Mouse (Mus musculus): Measurements from ENCODE around the gene Rnf157.

Rnf157 gene

DNA sequence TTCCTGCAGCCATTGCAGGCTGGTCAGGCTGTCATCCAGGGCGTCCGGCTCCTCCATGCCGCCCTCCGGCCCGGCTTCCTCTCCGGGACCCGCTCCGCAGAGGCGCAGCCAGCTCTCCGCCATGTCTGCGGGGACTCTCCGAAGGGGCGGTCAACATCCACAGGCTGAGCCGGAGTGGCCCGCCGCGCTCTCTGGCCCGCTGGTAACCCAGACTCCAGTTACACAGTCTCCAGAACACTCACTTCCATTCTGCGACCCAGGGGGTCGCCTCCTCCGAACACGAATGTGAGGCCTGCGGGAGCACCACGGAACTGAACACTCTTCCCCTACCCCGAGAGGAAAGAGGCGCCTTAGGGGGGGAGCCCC, 78.4 kb downstream of the Rnf157 start:
- DNase-seq: no peak

DNA sequence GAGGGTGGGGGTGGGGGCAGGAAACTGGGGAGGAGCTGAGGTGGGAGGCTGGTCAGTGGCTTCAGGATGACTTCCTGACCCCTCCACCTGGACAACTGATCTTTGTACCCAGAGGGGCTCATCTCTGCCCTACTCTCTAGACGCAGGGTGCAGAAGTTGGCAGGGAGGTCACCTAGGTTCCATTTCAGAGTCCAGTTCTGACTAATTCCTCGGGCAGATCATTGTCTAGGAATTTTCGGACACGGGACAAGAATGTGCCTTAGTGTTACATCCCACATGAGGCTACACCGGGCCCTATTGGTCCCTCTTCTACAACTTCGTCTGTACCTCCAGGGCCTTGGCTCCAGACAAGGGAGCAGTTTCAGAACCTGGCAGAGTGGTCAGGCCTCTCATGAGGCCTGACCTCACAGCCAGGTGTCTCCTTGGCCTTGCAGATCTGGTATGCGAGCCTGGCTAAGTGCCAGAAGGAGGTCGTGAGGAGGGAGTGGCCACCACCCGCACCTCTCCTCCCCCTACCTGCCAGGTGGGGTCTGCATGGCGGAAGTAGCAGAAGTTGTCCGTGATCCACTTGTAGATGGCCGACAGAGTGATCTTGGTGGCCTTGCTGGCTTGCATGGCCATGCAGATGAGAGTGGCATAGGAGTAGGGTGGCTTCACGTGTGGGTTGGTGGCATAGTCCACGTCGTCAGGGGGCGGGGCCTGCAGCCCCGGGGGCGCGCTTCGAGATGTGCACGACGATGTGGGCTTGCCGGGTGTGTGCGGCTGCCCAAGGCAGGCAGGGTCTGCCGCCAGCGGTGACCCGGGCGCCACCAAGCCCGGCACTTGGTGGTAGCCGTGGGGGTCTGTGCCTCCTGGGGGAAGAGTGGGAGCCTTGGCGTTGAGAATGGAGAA, 79.1 kb downstream of the Rnf157 start:
- peak; percentile 28 for DNase-seq

- peak; percentile 19 for DNase-seq
These were observed 79.9 kb downstream of the Rnf157 start for GRCm38 (mm10) chr11:116332983-116333270.

DNA sequence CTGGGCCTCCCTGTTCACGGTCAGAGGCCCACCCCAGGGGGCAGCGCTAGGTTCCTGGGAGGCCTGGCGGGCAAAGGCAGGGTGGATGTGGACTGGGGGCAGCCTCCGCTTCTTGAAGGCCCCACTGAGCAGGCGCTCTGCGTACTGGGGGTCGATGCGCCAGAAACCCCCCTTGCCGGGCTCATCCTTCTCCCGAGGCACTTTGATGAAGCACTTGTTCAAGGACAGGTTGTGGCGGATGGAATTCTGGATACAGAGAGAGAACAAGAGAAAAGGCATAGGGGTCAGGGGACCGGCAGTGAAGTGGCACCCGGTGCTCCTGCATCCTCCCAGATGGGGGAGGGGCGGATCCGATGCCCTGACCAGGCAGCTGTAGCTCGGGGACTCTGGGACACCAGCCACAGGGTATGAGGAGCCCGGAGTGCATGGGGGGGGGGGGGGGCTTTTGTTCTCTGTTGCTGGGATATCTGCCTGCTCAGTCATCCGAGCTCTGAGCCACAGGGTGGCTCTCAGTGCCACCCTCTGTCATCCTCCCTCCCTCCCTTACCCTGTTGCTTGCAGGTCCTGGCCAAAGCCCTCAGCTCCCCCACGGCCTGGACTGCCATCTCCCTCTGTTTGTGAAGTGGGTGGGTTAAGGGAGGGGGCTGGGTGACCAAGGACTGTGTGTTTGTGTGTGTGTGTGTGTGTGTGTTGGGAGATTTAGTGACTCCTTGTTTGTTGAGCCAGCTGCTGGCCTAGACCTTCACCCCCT, 80.4 kb downstream of the Rnf157 start:
- DNase-seq: no peak

DNA sequence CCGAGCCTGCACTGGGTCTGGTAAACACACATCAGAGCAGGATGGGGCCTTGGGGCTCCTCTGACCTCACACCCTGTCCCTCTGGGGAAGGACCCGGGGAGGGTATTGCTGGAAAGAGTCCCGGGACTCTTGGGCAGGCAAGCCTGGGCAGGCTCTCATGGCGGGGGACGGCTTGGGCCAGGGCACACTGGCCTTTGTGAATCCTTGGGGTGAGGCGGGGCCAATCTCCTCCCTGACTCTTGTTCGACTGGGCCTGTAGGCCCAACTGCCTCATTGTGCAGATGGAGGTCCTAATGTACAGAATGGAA, 82.7 kb downstream of the Rnf157 start:
- no peak for DNase-seq

DNA sequence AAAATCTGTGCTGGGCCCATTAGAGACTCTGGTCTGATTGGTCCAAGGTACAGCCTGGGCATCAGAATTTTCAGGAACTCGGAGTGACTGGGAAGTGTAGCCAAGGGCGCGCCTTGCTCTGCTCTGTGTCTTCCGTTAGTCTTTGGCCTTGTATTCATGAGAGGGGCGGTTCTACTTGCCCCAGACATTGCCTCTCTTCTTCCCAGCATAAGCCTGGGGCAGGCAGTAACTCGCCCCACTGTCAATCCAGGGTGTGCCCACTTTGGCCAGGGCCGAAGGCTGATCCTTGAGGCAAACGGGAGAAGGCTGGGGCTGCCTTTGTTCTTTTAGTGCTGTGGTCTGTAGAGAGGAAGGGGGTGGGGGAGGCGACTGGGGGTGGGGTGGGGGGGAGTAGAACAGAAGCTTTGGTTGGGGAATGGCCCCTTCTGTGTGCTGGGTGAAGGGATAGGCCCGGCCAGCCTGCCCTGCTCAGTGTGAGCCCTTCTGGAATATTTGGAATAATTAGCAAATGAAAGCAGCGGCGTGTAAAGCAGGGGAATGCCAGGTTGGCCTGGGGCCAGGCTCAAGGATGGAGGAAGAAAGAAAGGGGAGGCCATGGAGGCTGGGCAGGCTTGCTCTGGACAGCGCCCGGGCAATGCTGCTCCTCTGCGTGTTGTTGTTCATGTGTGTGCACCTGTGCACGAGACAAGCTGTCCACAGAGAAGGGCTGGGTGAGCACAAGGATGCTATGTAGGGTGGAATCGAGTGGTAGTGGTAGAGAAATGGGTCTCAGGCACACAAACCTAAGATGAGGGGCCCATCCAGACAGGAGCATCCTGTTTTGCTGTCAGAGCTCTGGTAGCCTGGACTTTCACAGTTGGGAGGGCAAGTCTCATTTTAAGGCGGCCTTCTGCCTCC, 83.3 kb downstream of the Rnf157 start:
- DNase-seq: peak; percentile 58

GRCm38 (mm10) chr11:116326963-116327603, 85.7 kb downstream of the Rnf157 start:
- no peak for DNase-seq

- peak; percentile 88 for DNase-seq
These were observed 93.8 kb downstream of the Rnf157 start for GRCm38 (mm10) chr11:116318719-116319659.

GRCm38 (mm10) chr11:116312359-116312758, 100.5 kb downstream of the Rnf157 start:
- DNase-seq: no peak

- no peak for DNase-seq
These were observed 101.7 kb downstream of the Rnf157 start for GRCm38 (mm10) chr11:116311169-116311568.

DNA sequence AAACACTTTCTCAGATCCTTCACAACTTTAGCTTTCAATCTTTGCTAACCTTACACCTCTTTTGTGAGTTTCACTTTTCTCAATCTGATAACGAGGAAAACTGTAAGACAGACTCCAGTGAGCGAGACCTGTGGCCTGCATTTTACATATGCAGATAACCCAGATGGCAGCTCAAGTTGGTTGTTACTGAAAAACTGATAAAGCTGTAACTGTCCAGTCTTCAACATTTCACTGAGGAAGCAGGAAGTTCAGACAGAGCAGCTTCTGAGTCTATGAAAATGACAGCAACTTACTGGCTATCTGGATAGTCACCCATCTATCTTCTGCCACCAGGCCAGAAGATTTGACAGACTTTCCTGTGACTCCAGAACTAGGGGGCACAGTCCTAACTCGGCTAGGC, 103.2 kb downstream of the Rnf157 start:
- no peak for DNase-seq

DNA sequence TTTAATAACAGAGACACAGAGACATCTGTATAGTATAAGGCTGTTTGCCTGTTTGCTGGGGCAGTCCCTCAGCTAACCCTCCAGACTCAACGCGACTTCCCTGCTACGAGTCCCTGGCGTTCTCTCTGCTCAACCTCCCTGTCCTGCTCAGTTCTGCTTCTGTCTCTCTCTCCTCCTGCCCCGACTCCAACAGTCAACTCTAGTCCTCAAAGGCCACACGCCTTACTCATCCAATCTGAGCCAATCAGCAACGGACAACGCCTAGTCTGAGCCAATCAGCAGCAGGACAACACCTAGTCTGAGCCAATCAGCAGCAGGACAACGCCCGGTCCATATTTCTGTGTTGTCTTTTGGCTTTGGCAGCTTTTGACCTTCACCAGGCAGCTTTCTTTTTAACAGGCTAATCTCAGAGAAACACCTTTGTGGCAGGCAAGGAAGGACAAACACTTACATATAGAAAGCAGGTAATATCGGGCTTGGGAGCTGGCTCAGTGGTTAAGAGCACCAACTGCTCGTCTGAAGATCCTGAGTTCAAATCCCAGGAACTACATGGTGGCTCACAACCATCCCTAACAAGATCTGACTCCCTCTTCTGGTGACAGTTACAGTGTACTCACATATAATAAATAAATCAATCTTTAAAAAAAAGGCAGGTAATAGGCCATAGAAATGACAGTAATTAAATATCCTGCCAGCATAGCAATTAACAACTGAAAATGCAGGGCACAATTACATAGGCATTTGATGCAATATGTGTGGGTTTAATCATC, 104.9 kb downstream of the Rnf157 start:
- no peak for DNase-seq

DNA sequence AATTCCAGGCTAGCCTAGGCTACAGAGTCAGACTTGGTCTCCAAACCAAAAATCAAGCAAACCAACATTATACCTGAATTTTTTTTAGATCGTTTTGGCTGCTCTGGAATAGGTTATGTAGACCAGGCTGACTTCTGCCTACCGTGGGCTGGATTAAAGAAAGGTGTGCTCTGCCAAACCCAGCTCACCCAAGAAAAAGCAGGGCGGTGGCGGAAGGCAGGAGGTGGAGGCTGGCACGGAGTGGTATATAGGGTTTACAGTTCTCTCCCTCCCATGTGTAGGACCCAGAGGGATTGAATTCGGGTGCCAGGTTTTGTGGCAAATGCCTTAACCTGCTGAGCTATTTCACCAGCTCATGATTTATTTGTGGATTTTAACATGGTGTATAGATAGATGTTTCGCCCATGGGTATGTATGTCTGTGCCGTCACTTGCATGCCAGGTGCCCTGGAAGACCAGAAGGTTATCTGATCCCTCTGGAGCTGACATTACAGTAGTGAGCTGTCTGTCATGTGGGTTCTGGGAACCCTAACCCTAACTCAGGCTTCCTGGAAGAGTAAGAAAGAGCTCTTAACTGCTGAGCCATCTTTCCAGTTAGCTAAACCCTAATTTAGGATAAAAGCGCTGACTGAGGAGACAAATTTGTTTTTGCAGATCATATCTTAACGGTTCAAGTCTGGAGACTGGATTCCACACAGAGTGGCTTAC, 105.7 kb downstream of the Rnf157 start, which contains the start of gene Exoc7:
Gene Exoc7, minus strand, starts transcription at position 215 of the 707 bp plus-strand sequence.
- DNase-seq: no peak

- peak; percentile 92 for DNase-seq
These were observed 106.5 kb downstream of the Rnf157 start for GRCm38 (mm10) chr11:116306126-116306982.

- DNase-seq: no peak
These were observed 107.4 kb downstream of the Rnf157 start for GRCm38 (mm10) chr11:116305423-116305822.

GRCm38 (mm10) chr11:116298621-116299020, 114.2 kb downstream of the Rnf157 start:
- DNase-seq: no peak

GRCm38 (mm10) chr11:116298221-116298620, 114.6 kb downstream of the Rnf157 start:
- no peak for DNase-seq

- no peak for DNase-seq
These were observed 115.8 kb downstream of the Rnf157 start for GRCm38 (mm10) chr11:116297017-116297416.

DNA sequence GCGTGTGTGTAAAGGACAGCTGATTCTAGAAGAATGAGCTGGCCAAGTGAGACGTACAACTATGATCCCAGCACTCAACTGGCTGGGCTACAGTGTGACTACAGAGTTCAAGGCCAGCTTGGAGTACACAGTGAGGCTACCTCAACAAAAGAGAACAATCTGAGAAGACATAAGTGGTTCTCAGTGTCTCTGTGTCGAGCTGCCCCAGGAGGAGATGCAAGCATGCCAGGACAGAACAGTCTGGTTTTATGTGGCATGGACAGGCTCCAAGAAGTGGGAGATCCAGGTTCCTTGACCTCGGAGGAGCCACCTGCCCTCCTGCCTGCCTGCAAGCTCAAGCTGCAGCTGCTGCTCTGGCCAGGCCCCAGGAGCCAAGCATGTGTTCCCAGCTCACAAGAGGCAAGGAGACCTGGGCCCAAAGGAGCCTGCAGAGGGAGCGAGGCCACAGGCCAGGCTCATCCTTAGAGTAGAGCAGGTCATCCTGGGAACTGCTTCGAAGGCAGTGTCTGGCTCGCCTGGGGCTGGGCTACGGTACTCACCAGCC, 116.6 kb downstream of the Rnf157 start:
- no peak for DNase-seq

Data from kidney, adult 18-20 months (tissue).